Mouse (Mus musculus) kidney, embryonic 15.5 days (tissue): ENCODE measurements at regions not wholly inside any gene's neighbourhood (a gene's known extent, or its start where the extent isn't known, plus 50 kb on each side); places are given as distances from the start of the nearest gene placed in this dataset.

Source experiments
- ATAC-seq: fragments of 200-750 bp; cut with Nextera tagmentation; replicated peaks from 2 replicates; pipeline ENCODE4 v1.8.0; 2017; ENCODE audit warnings: moderate TSS enrichment; ENCODE audit not compliant: low FRiP score
- H3K27ac ChIP-seq: fragments of 300-500 bp; sonication (generic); 2 replicates; pipeline ENCODE4 v1.5.1; 2015; ENCODE audit warnings: mild to moderate bottlenecking, inconsistent platforms
- H3K27me3 ChIP-seq: fragments of 300-500 bp; sonication (generic); 2 replicates; pipeline ENCODE4 v1.6.1; 2015; ENCODE audit warnings: inconsistent platforms
- H3K36me3 ChIP-seq: fragments of 300-500 bp; sonication (generic); 2 replicates; pipeline ENCODE4 v1.6.1; 2015; ENCODE audit warnings: inconsistent platforms
- H3K4me1 ChIP-seq: fragments of 300-500 bp; sonication (generic); 2 replicates; pipeline ENCODE4 v1.6.1; 2015; ENCODE audit warnings: inconsistent platforms
- H3K4me2 ChIP-seq: fragments of 300-500 bp; sonication (generic); 2 replicates; pipeline ENCODE4 v1.6.1; 2015; ENCODE audit warnings: moderate library complexity, mild to moderate bottlenecking, inconsistent platforms
- H3K4me3 ChIP-seq: fragments of 300-500 bp; sonication (generic); replicated peaks from 2 replicates; pipeline ENCODE4 v1.5.1; 2015; ENCODE audit warnings: mild to moderate bottlenecking, inconsistent platforms
- H3K9ac ChIP-seq: fragments of 300-500 bp; sonication (generic); 2 replicates; pipeline ENCODE4 v1.6.1; 2015; ENCODE audit warnings: mild to moderate bottlenecking, inconsistent platforms
- H3K9me3 ChIP-seq: fragments of 300-500 bp; sonication (generic); replicated peaks from 2 replicates; pipeline ENCODE4 v1.6.1; 2016; ENCODE audit warnings: inconsistent platforms
- WGBS: fragments of 180-500 bp; shearing (Covaris S2); methylation state at CpG from one replicate; pipeline ENCODE4 v1.1.7; 2015; ENCODE audit warnings: mixed read lengths; 5-methylcytosine and 5-hydroxymethylcytosine counted together

GRCm38 (mm10) chr6:117613656-117614350, 227.2 kb upstream of the Zfp637 start:
- 54% methylated on average over 11 of the region's 11 CpGs for WGBS
- no peaks in the 10 kb centered on the region for H3K36me3 ChIP-seq
- no peak overlapping the region for H3K4me2 ChIP-seq
- ATAC-seq: 0 out of 2 replicates have a peak, but pooled peaks have one; percentile 18
- peak overlapping the region; percentile 58 for H3K27ac ChIP-seq
- no peaks in the 10 kb centered on the region for H3K27me3 ChIP-seq
- no peak overlapping the region for H3K4me3 ChIP-seq
- no peaks in the 10 kb centered on the region for H3K9me3 ChIP-seq
- no peak overlapping the region for H3K9ac ChIP-seq
- peaks cover 25% of the 10 kb centered on the region for H3K4me1 ChIP-seq

GRCm38 (mm10) chr6:117614386-117614785, 226.6 kb upstream of the Zfp637 start:
- no peaks in the 10 kb centered on the region for H3K9me3 ChIP-seq
- H3K36me3 ChIP-seq: no peaks in the 10 kb centered on the region
- no peaks in the 10 kb centered on the region for H3K27me3 ChIP-seq
- no peak overlapping the region for H3K4me3 ChIP-seq
- H3K4me2 ChIP-seq: no peak overlapping the region
- peak overlapping the region; percentile 58; the same call in 1 of the 2 replicates for H3K27ac ChIP-seq
- peaks cover 22% of the 10 kb centered on the region for H3K4me1 ChIP-seq
- H3K9ac ChIP-seq: no peak overlapping the region
- ATAC-seq: no peak
- WGBS: 74% methylated on average over 6 of the region's 6 CpGs

GRCm38 (mm10) chr6:117617168-117617567, 223.8 kb upstream of the Zfp637 start:
- Histone ChIP-seq H3K4me3 (no peak overlapping the region), H3K9me3 (no peaks in the 10 kb centered on the region), H3K4me2 (no peak overlapping the region), H3K27me3 (no peaks in the 10 kb centered on the region), H3K4me1 (peaks cover 12% of the 10 kb centered on the region), H3K27ac (no peak overlapping the region), H3K9ac (no peak overlapping the region), H3K36me3 (no peaks in the 10 kb centered on the region)
- no peak for ATAC-seq
- 77% methylated on average over 6 of the region's 6 CpGs for WGBS

- WGBS: 92% methylated on average over 4 of the region's 4 CpGs
- Histone ChIP-seq H3K27ac (no peak overlapping the region), H3K4me1 (peaks cover 10% of the 10 kb centered on the region; the same call in 1 of the 2 replicates), H3K27me3 (no peaks in the 10 kb centered on the region), H3K4me2 (no peak overlapping the region), H3K4me3 (no peak overlapping the region), H3K36me3 (no peaks in the 10 kb centered on the region), H3K9me3 (no peaks in the 10 kb centered on the region), H3K9ac (no peak overlapping the region)
- ATAC-seq: no peak
Observed at GRCm38 (mm10) chr6:117617951-117618350, 223.0 kb upstream of the Zfp637 start.

GRCm38 (mm10) chr6:117619606-117620005, 221.4 kb upstream of the Zfp637 start:
- no peaks in the 10 kb centered on the region for H3K27me3 ChIP-seq
- no peak overlapping the region for H3K4me2 ChIP-seq
- H3K9me3 ChIP-seq: no peaks in the 10 kb centered on the region
- H3K27ac ChIP-seq: no peak overlapping the region
- H3K4me1 ChIP-seq: no peaks in the 10 kb centered on the region
- no peaks in the 10 kb centered on the region for H3K36me3 ChIP-seq
- WGBS: 73% methylated on average over 2 of the region's 2 CpGs
- no peak overlapping the region for H3K4me3 ChIP-seq
- no peak overlapping the region for H3K9ac ChIP-seq
- no peak for ATAC-seq

GRCm38 (mm10) chr6:117622446-117622845, 218.5 kb upstream of the Zfp637 start:
- H3K4me2 ChIP-seq: no peak overlapping the region
- no peak overlapping the region for H3K4me3 ChIP-seq
- no peaks in the 10 kb centered on the region for H3K36me3 ChIP-seq
- H3K27ac ChIP-seq: no peak overlapping the region
- no peak overlapping the region for H3K9ac ChIP-seq
- 0 out of 2 replicates have a peak, but pooled peaks cover 4% of the 10 kb centered on the region for H3K27me3 ChIP-seq
- WGBS: 68% methylated on average over 6 of the region's 6 CpGs
- no peaks in the 10 kb centered on the region for H3K4me1 ChIP-seq
- no peak for ATAC-seq
- no peaks in the 10 kb centered on the region for H3K9me3 ChIP-seq

- Histone ChIP-seq H3K36me3 (no peaks in the 10 kb centered on the region), H3K9ac (no peak overlapping the region), H3K4me2 (no peak overlapping the region), H3K27me3 (0 out of 2 replicates have a peak, but pooled peaks cover 4% of the 10 kb centered on the region), H3K4me1 (no peaks in the 10 kb centered on the region), H3K9me3 (no peaks in the 10 kb centered on the region), H3K4me3 (no peak overlapping the region), H3K27ac (no peak overlapping the region)
- ATAC-seq: no peak
Observed at GRCm38 (mm10) chr6:117622946-117623345, 218.0 kb upstream of the Zfp637 start.

GRCm38 (mm10) chr6:117625716-117626115, 215.3 kb upstream of the Zfp637 start:
- Histone ChIP-seq H3K9ac (no peak overlapping the region), H3K27me3 (0 out of 2 replicates have a peak, but pooled peaks cover 4% of the 10 kb centered on the region), H3K4me2 (no peak overlapping the region), H3K4me3 (no peak overlapping the region), H3K4me1 (no peaks in the 10 kb centered on the region), H3K9me3 (no peaks in the 10 kb centered on the region), H3K27ac (no peak overlapping the region), H3K36me3 (no peaks in the 10 kb centered on the region)
- ATAC-seq: no peak
- WGBS: 62% methylated on average over 5 of the region's 5 CpGs

GRCm38 (mm10) chr6:117627461-117627860, 213.5 kb upstream of the Zfp637 start:
- H3K9me3 ChIP-seq: no peaks in the 10 kb centered on the region
- no peaks in the 10 kb centered on the region for H3K36me3 ChIP-seq
- no peak overlapping the region for H3K27ac ChIP-seq
- no peak for ATAC-seq
- H3K4me3 ChIP-seq: no peak overlapping the region
- H3K27me3 ChIP-seq: 0 out of 2 replicates have a peak, but pooled peaks cover 4% of the 10 kb centered on the region
- H3K9ac ChIP-seq: no peak overlapping the region
- H3K4me1 ChIP-seq: no peaks in the 10 kb centered on the region
- 78% methylated on average over 3 of the region's 3 CpGs for WGBS
- no peak overlapping the region for H3K4me2 ChIP-seq

- Histone ChIP-seq H3K9ac (no peak overlapping the region), H3K36me3 (no peaks in the 10 kb centered on the region), H3K27ac (no peak overlapping the region), H3K4me2 (no peak overlapping the region), H3K9me3 (no peaks in the 10 kb centered on the region), H3K4me1 (peaks cover 2% of the 10 kb centered on the region), H3K4me3 (no peak overlapping the region), H3K27me3 (no peaks in the 10 kb centered on the region)
- WGBS: 82% methylated on average over 8 of the region's 8 CpGs
- no peak for ATAC-seq
Observed at GRCm38 (mm10) chr6:117646628-117647027, 194.4 kb upstream of the Zfp637 start.

- Histone ChIP-seq H3K9me3 (no peaks in the 10 kb centered on the region), H3K4me1 (peaks cover 8% of the 10 kb centered on the region), H3K27ac (no peak overlapping the region), H3K9ac (no peak overlapping the region), H3K4me3 (no peak overlapping the region), H3K36me3 (no peaks in the 10 kb centered on the region), H3K4me2 (no peak overlapping the region), H3K27me3 (no peaks in the 10 kb centered on the region)
- ATAC-seq: no peak
- WGBS: 68% methylated on average over 5 of the region's 5 CpGs
Observed at GRCm38 (mm10) chr6:117650541-117650940, 190.4 kb upstream of the Zfp637 start.

- H3K4me3 ChIP-seq: no peak overlapping the region
Observed at GRCm38 (mm10) chr6:117651551-117651950, 189.4 kb upstream of the Zfp637 start.

GRCm38 (mm10) chr6:117652012-117652411, 189.0 kb upstream of the Zfp637 start:
- no peak overlapping the region for H3K27ac ChIP-seq
- H3K9me3 ChIP-seq: no peaks in the 10 kb centered on the region
- H3K4me3 ChIP-seq: no peak overlapping the region
- no peak for ATAC-seq
- no peaks in the 10 kb centered on the region for H3K27me3 ChIP-seq
- WGBS: 36% methylated on average over 3 of the region's 3 CpGs
- H3K36me3 ChIP-seq: no peaks in the 10 kb centered on the region
- H3K4me2 ChIP-seq: no peak overlapping the region
- peaks cover 8% of the 10 kb centered on the region for H3K4me1 ChIP-seq
- no peak overlapping the region for H3K9ac ChIP-seq

More at GRCm38 (mm10) chr6:117651551-117651950, 189.4 kb upstream of the Zfp637 start:
- Histone ChIP-seq H3K27me3 (no peaks in the 10 kb centered on the region), H3K4me2 (no peak overlapping the region), H3K9ac (no peak overlapping the region), H3K4me1 (peaks cover 8% of the 10 kb centered on the region), H3K27ac (no peak overlapping the region), H3K36me3 (no peaks in the 10 kb centered on the region), H3K9me3 (no peaks in the 10 kb centered on the region)
- 75% methylated on average over 4 of the region's 4 CpGs for WGBS
- no peak for ATAC-seq
